Mouse (Mus musculus) kidney, postnatal 10 days (tissue): ENCODE measurements around the gene Zdhhc21.

ENCODE experiments used
- DNase-seq: peaks from one replicate; pipeline ENCODE4 v3.0.0; 2021; ENCODE audit warnings: mixed read lengths

The Zdhhc21 gene

DNA sequence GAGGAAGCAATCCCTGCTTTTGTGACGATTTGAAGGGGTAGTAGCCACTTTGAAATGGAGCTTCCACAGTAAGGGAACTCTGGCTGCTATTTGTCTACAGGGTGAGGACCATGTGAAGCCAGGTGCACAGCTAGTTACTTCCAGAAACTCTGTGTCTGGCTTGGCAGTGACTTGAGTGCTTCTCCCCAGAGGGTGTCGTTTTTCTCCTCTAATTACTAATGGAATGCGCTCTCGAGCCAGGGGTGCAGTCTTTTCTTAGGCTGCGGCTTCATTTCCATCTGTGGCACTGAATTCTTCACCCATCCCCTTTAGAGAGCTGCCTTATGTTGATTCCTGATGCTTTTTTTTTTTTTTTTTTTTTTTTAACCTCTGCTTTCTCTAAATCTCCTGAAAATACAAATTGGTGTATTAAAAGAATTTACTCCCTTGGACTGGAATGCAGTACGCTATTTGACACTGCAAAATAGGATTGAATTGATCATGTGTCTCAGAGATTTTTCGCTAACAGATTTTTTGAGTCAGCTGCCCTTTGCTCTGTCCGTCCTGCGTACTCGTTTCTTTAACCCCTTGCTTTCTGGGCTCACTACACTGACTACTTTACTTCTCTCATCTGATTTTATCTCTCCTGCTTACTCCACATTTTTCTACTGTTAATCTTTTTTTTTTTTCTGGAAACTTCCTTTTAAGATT, 97.2 kb downstream of the Zdhhc21 start:
- DNase-seq, result no peak

DNA sequence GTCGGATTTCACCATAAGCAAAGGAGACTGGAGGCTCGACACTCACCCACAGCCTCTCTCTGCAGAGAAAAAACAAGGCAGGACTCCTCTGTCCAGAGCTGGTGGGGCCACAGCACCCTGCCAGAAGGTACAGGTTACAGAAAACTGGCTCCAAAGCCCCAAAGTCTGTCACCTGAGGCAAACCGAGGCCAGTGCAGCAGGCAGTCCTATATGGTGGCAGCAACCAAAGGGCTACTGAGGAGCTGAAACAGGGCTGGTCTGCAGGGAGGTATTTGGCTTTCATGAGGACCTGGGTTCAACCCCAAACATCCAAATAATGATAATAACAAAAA, 103.5 kb downstream of the Zdhhc21 start:
- DNase-seq, result no peak

DNA sequence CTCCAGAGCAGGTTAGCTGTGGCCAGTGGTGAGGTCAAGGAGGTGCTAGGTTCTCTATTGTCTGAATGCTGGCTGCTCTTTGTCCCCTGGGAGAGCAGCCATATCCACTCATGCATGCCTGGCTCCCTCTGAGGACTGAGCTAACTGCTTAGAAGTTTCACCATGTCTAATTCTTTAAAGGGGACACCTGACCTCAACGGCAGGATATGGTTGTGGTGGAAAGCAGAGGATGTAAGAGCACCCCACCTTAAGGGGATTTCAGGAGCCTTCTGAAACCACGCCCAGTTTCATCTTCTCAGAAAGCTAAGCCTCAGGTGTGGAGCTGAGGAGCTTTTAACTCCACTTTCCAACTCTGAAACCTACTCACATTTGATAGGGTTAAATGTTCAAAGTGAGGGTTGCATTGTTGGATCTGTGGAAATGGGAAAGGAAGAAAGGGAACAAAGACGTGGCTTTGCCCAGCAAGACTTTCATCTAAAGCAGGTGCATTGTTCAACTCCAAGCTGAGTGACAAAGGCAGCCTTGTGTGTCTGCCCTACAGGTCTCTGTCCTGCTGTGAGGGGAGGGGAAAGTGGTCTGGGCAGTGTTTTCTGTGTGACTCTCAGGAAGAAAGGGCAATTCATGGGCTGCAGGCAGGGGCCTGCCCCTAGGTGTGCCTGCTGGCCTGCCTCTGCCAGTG, 104.0 kb downstream of the Zdhhc21 start:
- peak; percentile 22 for DNase-seq
